Mouse (Mus musculus): Measurements from ENCODE around the gene Sphk1. TPM values are rescaled to one million over a fixed set of nuclear protein-coding genes. Genes with fewer than 3 reads are reported as not detected.

Sphk1 gene
- polyA plus RNA-seq, 1 experiment from 2014 or later, result 13.0 TPM

DNA sequence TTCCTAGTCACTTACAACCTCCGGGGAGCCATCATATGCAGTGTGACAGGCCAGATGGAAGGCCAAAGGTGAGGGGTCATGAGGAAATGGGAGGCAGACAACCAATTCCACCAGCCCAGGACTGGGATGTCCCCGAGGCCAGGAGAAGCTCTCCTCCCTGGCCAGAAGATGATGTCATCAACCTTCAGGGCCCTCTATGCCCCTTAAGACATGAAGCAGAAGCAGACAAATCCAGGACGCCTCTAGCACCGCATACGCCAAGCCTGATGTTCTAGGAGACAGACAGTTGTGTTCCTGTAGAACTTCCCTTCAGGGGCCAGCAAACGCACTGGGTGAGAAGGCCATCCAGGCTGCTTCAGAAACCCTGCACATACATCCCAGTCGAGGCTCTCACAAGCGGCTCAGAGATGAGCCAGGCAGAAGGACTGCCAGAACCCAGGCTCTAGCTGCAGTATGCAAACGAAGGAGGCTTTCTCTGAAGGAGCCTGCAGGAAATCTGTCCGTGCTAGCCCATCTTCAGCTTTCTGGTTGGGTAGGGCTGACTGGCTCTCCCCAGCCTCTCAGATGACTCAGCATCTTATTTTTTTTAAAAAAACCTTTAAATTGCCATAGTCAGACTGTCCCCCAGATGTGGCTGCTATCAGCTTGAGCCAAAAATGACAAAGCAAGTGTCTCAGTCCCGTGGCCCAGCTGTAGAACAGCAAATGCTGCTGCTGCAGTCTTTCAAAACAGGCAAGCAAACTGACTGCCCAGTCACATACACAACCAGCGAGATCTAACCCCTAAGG is 42.2 kb downstream of the Sphk1 start:
- no peaks in the 10 kb centered on the region for H3K9me3 ChIP-seq (ENCODE audit: control insufficient read depth, low read depth, low read length)
- ATAC-seq (ENCODE audit: insufficient number of reproducible peaks, insufficient read depth, low FRiP score, low read depth), result peak; percentile 42; the same call in 1 of the 2 replicates
- no peaks in the 10 kb centered on the region for H3K36me3 ChIP-seq (ENCODE audit: control insufficient read depth, insufficient read depth, low read length)
- H3K4me1 ChIP-seq (ENCODE audit: control insufficient read depth, insufficient read depth, low read length), result peaks cover 5% of the 10 kb centered on the region; the same call in 1 of the 2 replicates
- 52% methylated on average over 12 of the region's 12 CpGs for WGBS
- H3K9ac ChIP-seq (replicated peaks; ENCODE audit: low read depth, low read length), result no peak overlapping the region
- H3K27ac ChIP-seq (ENCODE audit: low read length), result 0 out of 2 replicates have a peak overlapping the region, but pooled peaks have one; percentile 7
- no peaks in the 10 kb centered on the region for H3K27me3 ChIP-seq (ENCODE audit: control insufficient read depth, insufficient read depth, low read length)
- H3K4me2 ChIP-seq (replicated peaks; ENCODE audit: low read depth, low read length), result no peak overlapping the region
- H3K4me3 ChIP-seq (ENCODE audit: low read depth, low read length), result no peak overlapping the region

DNA sequence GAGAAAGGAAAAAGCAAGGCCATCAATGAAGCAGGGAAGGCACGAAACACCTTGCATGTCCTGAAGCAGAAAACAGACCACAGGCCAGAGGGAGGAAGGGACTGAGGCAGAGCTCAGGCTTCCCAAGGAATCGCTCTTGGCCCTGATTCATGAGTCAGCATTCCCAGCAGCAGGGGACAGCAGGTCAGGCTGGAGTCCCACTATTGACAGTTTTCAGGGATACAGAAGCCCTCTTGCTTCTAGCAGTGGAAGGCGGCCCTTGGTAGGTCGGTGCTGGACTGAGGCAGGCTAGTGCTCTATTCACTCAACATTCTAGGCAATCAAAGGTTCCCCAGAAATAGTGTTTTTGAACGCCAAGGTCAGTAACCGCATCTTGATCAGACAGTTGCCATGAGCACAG is 43.8 kb downstream of the Sphk1 start:
- no peaks in the 10 kb centered on the region for H3K9me3 ChIP-seq (ENCODE audit: control insufficient read depth, low read depth, low read length)
- H3K4me1 ChIP-seq (ENCODE audit: control insufficient read depth, insufficient read depth, low read length), result peaks cover 5% of the 10 kb centered on the region; the same call in 1 of the 2 replicates
- 59% methylated on average over 6 of the region's 6 CpGs for WGBS
- H3K4me2 ChIP-seq (replicated peaks; ENCODE audit: low read depth, low read length), result no peak overlapping the region
- H3K27ac ChIP-seq (ENCODE audit: low read length), result no peak overlapping the region
- no peaks in the 10 kb centered on the region for H3K36me3 ChIP-seq (ENCODE audit: control insufficient read depth, insufficient read depth, low read length)
- no peaks in the 10 kb centered on the region for H3K27me3 ChIP-seq (ENCODE audit: control insufficient read depth, insufficient read depth, low read length)
- no peak for ATAC-seq (ENCODE audit: insufficient number of reproducible peaks, insufficient read depth, low FRiP score, low read depth)
- H3K9ac ChIP-seq (replicated peaks; ENCODE audit: low read depth, low read length), result no peak overlapping the region
- no peak overlapping the region for H3K4me3 ChIP-seq (ENCODE audit: low read depth, low read length)

DNA sequence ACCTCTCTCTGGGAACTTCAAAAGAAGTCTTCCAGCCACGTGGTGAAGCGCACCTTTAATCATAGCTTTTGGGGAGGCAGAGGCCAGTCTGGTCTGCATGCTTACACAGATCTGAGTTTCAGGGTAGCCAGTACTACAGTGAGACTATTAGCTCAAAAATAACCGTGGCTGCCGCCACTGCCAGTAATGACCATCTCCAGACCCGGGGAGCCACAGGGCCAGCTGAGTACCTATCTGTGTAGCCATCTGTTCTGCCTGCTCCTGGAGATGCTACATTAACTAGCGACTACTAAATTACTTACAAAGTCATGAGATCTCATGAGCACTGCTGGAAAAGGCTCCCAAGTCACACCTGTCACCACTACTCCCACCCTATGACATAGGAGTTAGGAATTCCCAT is 44.3 kb downstream of the Sphk1 start:
- no peaks in the 10 kb centered on the region for H3K36me3 ChIP-seq (ENCODE audit: control insufficient read depth, insufficient read depth, low read length)
- no peaks in the 10 kb centered on the region for H3K27me3 ChIP-seq (ENCODE audit: control insufficient read depth, insufficient read depth, low read length)
- H3K4me1 ChIP-seq (ENCODE audit: control insufficient read depth, insufficient read depth, low read length), result peaks cover 7% of the 10 kb centered on the region
- no peak overlapping the region for H3K4me3 ChIP-seq (ENCODE audit: low read depth, low read length)
- WGBS, result 71% methylated on average over 6 of the region's 6 CpGs
- H3K4me2 ChIP-seq (replicated peaks; ENCODE audit: low read depth, low read length), result no peak overlapping the region
- no peak overlapping the region for H3K27ac ChIP-seq (ENCODE audit: low read length)
- H3K9ac ChIP-seq (replicated peaks; ENCODE audit: low read depth, low read length), result no peak overlapping the region
- no peaks in the 10 kb centered on the region for H3K9me3 ChIP-seq (ENCODE audit: control insufficient read depth, low read depth, low read length)
- no peak for ATAC-seq (ENCODE audit: insufficient number of reproducible peaks, insufficient read depth, low FRiP score, low read depth)

DNA sequence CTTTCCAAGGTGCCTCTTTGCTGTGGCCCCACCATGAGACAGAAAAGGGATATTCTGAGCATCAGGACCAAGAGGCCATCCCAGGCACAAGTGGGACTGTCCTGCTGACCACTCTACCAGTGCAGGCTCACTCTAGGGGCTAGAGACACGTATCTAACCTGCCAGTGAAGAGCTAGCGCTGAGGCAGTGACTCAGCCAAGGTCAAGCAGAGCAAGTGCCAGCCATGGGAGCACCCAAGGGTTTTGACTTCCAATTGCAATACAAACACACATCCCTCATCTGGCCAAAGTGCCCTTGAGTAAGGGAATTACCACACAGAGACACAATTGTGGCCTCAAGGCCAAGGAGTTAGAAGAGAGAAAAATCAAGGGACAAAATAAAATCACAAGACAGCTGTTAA is 44.7 kb downstream of the Sphk1 start:
- Histone ChIP-seq H3K4me3 (ENCODE audit: low read depth, low read length) (no peak overlapping the region), H3K27me3 (ENCODE audit: control insufficient read depth, insufficient read depth, low read length) (no peaks in the 10 kb centered on the region), H3K4me2 (replicated peaks; ENCODE audit: low read depth, low read length) (no peak overlapping the region), H3K9me3 (ENCODE audit: control insufficient read depth, low read depth, low read length) (no peaks in the 10 kb centered on the region), H3K9ac (replicated peaks; ENCODE audit: low read depth, low read length) (no peak overlapping the region), H3K36me3 (ENCODE audit: control insufficient read depth, insufficient read depth, low read length) (no peaks in the 10 kb centered on the region), H3K4me1 (ENCODE audit: control insufficient read depth, insufficient read depth, low read length) (peaks cover 11% of the 10 kb centered on the region), H3K27ac (ENCODE audit: low read length) (no peak overlapping the region)
- no peak for ATAC-seq (ENCODE audit: insufficient number of reproducible peaks, insufficient read depth, low FRiP score, low read depth)
- 83% methylated on average over 2 of the region's 2 CpGs for WGBS

DNA sequence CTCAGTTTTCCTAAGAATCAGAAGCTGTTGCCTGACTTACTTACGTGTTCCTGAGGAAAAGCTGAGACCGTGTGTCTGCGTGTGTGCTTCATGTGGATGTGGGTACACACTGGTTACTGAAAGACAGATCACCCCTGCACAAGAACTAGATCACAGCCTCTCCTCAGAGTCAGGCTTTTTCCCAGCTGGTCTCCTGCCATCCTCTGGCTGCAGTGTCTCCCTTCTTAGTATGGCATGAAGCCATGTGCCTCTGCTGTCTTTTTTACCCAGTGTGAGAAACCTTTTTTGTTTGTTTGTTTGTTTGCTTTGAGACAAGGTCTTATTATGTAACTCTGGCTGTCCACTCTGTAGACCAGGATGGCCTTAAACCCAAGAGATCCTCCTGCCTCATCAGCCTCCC is 48.6 kb downstream of the Sphk1 start:
- Histone ChIP-seq H3K9me3 (ENCODE audit: control insufficient read depth, low read depth, low read length) (no peaks in the 10 kb centered on the region), H3K36me3 (ENCODE audit: control insufficient read depth, insufficient read depth, low read length) (no peaks in the 10 kb centered on the region), H3K4me1 (ENCODE audit: control insufficient read depth, insufficient read depth, low read length) (peaks cover 10% of the 10 kb centered on the region), H3K27me3 (ENCODE audit: control insufficient read depth, insufficient read depth, low read length) (no peaks in the 10 kb centered on the region), H3K4me2 (replicated peaks; ENCODE audit: low read depth, low read length) (no peak overlapping the region), H3K27ac (ENCODE audit: low read length) (no peak overlapping the region), H3K9ac (replicated peaks; ENCODE audit: low read depth, low read length) (no peak overlapping the region), H3K4me3 (ENCODE audit: low read depth, low read length) (no peak overlapping the region)
- WGBS, result 98% methylated on average over 3 of the region's 3 CpGs
- ATAC-seq (ENCODE audit: insufficient number of reproducible peaks, insufficient read depth, low FRiP score, low read depth), result no peak

DNA sequence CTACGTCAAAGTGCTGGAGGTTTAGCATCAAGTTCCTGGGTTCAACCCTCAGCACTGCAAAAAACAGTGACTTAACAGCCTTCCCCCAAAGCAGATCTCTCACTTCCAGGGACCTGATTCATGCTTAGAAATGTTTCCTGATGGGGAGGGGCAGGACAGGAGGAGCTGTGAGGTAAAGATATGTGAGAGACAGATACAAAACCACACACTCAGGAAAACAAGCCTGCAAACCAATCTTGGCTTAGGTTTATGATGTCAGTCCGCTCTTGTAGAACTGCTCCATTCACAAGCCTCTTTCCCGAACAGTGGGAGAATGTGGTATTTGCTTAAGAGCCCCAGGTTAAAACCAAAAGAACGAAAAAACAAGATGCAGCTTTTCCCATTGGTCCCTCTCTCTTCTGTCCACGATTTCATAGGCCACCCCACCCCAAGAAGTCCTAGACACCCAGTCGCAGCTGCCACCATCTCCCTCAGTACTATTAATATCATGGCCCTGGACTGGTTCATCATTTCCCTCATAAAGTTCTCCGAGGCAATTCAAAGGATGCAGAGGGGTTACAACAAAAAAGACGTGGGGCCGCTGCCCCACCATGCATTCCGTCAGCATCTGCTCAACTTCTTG is 49.4 kb downstream of the Sphk1 start:
- ATAC-seq (ENCODE audit: insufficient number of reproducible peaks, insufficient read depth, low FRiP score, low read depth), result no peak
- no peak overlapping the region for H3K27ac ChIP-seq (ENCODE audit: low read length)
- peaks cover 8% of the 10 kb centered on the region; the same call in 1 of the 2 replicates for H3K4me1 ChIP-seq (ENCODE audit: control insufficient read depth, insufficient read depth, low read length)
- H3K9me3 ChIP-seq (ENCODE audit: control insufficient read depth, low read depth, low read length), result no peaks in the 10 kb centered on the region
- peak overlapping the region; percentile 95 for H3K4me3 ChIP-seq (ENCODE audit: low read depth, low read length)
- no peaks in the 10 kb centered on the region for H3K36me3 ChIP-seq (ENCODE audit: control insufficient read depth, insufficient read depth, low read length)
- WGBS, result 28% methylated on average over 10 of the region's 10 CpGs
- no peaks in the 10 kb centered on the region for H3K27me3 ChIP-seq (ENCODE audit: control insufficient read depth, insufficient read depth, low read length)
- H3K9ac ChIP-seq (replicated peaks; ENCODE audit: low read depth, low read length), result peak overlapping the region; percentile 87; the same call in 1 of the 2 replicates
- peak overlapping the region; percentile 90 for H3K4me2 ChIP-seq (replicated peaks; ENCODE audit: low read depth, low read length)

DNA sequence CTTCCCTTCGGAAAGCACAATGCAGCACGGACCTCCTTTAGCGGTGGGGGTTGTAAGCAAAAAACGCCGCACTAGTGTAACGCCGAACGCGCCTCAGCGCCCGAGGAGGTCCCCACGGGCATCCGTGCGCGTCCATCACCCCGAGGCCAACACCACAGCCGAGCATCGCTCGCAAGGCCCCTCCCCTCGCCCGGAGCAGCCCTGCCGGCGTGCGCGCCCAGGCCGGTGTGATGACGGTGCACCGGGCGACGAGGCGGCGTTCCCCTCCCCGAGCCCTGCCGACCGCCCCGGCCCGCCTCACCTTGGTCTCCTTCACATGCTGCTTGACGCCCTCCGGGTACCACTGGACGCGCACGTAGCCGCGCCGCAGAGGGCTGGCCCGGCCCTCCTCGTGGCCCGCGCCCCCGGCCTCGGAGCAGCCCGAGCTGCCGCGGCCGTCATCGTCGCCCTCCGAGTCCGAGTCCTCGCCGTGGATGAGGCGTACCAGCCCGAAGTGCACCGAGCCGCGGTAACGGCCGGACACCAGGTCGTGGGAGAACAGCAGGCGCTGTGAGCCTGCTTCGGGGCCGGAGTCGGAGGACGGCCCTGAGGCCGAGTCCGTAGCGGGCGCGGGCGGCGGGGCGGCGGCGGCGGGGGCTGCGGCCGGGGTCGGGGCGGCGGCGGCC is 50.1 kb downstream of the Sphk1 start:
- under 1% methylated on average over 79 of the region's 91 CpGs for WGBS
- H3K4me2 ChIP-seq (replicated peaks; ENCODE audit: low read depth, low read length), result peak overlapping the region; percentile 90
- H3K4me1 ChIP-seq (ENCODE audit: control insufficient read depth, insufficient read depth, low read length), result peaks cover 8% of the 10 kb centered on the region; the same call in 1 of the 2 replicates
- peak overlapping the region; percentile 63 for H3K27ac ChIP-seq (ENCODE audit: low read length)
- H3K27me3 ChIP-seq (ENCODE audit: control insufficient read depth, insufficient read depth, low read length), result no peaks in the 10 kb centered on the region
- H3K9me3 ChIP-seq (ENCODE audit: control insufficient read depth, low read depth, low read length), result no peaks in the 10 kb centered on the region
- peak overlapping the region; percentile 87 for H3K9ac ChIP-seq (replicated peaks; ENCODE audit: low read depth, low read length)
- H3K36me3 ChIP-seq (ENCODE audit: control insufficient read depth, insufficient read depth, low read length), result no peaks in the 10 kb centered on the region
- H3K4me3 ChIP-seq (ENCODE audit: low read depth, low read length), result peak overlapping the region; percentile 95
- peak; percentile 78 for ATAC-seq (ENCODE audit: insufficient number of reproducible peaks, insufficient read depth, low FRiP score, low read depth)

DNA sequence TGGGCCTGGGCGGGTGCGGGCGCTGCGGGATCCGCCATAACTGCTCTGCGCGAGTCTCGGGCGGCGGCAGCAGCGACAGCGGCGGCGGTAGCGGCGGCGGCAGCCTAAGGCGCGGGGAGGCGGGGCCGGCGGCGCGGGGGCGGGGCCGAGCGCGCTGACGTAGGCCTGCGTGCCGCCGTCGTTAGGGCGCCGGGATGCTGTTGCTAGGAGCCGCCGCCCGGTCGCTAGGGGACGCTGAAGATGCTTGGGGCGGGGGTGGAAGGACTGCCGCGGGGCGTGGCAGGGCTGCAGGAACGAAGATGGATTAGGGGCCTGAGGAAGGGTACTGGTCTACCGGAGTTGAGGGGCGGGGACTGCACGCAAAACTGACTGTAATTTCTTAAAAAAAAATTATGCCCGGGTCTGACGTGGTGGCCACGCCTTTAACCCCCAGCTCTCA is 50.7 kb downstream of the Sphk1 start, which contains the start of gene Ube2o:
Gene Ube2o (minus strand): TSS at position 72 of the 439 bp plus-strand sequence.
- peak; percentile 87 for ATAC-seq (ENCODE audit: insufficient number of reproducible peaks, insufficient read depth, low FRiP score, low read depth)
- no peaks in the 10 kb centered on the region for H3K9me3 ChIP-seq (ENCODE audit: control insufficient read depth, low read depth, low read length)
- H3K4me1 ChIP-seq (ENCODE audit: control insufficient read depth, insufficient read depth, low read length), result peaks cover 8% of the 10 kb centered on the region; the same call in 1 of the 2 replicates
- peak within 1 kb of the TSS; percentile 95 for H3K4me3 ChIP-seq (ENCODE audit: low read depth, low read length)
- H3K36me3 ChIP-seq (ENCODE audit: control insufficient read depth, insufficient read depth, low read length), result no peaks in the 10 kb centered on the region
- H3K27me3 ChIP-seq (ENCODE audit: control insufficient read depth, insufficient read depth, low read length), result no peaks in the 10 kb centered on the region
- WGBS, result 1% methylated on average over 40 of the region's 51 CpGs
- peak within 1 kb of the TSS; percentile 90 for H3K4me2 ChIP-seq (replicated peaks; ENCODE audit: low read depth, low read length)
- H3K27ac ChIP-seq (ENCODE audit: low read length), result peak within 1 kb of the TSS; percentile 63
- peak within 1 kb of the TSS; percentile 87 for H3K9ac ChIP-seq (replicated peaks; ENCODE audit: low read depth, low read length)

All from stomach, embryonic 14.5 days (tissue).